Mouse (Mus musculus) layer of hippocampus, adult 8-10 months (tissue): ENCODE measurements around the gene Tas2r104. TPM values are rescaled to one million over a fixed set of nuclear protein-coding genes. Genes with fewer than 3 reads are reported as not detected.

ENCODE experiments used
- DNase-seq, 2 experiments: peaks; one replicate each; pipeline ENCODE4 v3.0.0; 2022; ENCODE audit warnings: low spot score in 2 of 2
- total RNA-seq, 4 experiments: library from RNA; stranded (reverse); gene quantifications; 2 replicates each; pipeline ENCODE4 v1.2.4; 2022

Tas2r104 gene
- not detected for total RNA-seq

- no peak for DNase-seq
Observed at GRCm38 (mm10) chr6:131685644-131686043, at the start of gene Tas2r104. Tas2r104 (minus strand) TSS chr6:131685744.

- DNase-seq, result no peak
Observed at GRCm38 (mm10) chr6:131712803-131713202, 27.3 kb upstream of the Tas2r104 start.

DNA sequence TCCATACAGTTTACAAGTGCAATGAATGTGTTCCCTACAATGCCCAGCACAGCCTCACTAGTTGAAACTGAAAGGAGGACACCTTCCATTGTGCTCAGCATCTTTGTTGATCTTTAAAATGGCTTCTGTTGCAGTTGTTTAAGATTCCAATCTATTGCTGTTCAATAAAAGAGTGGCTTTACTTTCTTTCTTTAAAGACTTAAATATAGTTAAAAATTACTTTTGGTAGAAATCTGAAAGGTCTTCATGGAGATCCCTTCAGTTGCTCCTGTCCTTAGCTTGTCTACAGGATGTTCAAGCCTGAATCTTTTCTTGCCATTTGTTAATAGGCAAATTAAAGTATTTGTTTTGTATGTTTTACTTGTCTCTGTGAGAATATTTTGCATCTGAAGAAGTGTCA, 4.4 kb upstream of the Tas2r104 start, which contains the start of gene Tas2r114:
Gene Tas2r114, minus strand, starts transcription at position 101 of the 400 bp plus-strand sequence.
- DNase-seq, result no peak

DNA sequence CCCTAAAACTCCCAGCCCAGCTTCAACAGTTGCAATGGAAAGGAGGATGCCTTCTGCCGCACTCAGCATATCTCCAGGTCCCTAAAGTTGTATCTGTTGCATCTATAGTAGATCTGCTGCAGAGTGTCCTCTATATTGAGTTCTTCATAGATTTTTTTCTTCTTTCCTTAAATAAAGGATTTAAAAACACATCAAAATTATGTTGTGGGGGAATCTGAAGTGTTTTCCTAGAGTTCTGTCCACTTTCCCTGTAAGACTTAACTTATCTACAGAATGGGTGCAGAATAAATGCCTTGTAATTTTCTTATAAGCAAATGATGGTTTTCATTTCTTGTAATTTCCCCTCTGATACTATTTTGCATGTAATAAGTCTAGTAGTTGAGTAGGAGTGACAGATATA, 1.9 kb upstream of the Tas2r104 start, which contains the start of gene Tas2r105:
Gene Tas2r105, minus strand, starts transcription at position 101 of the 400 bp plus-strand sequence.
- no peak for DNase-seq

DNA sequence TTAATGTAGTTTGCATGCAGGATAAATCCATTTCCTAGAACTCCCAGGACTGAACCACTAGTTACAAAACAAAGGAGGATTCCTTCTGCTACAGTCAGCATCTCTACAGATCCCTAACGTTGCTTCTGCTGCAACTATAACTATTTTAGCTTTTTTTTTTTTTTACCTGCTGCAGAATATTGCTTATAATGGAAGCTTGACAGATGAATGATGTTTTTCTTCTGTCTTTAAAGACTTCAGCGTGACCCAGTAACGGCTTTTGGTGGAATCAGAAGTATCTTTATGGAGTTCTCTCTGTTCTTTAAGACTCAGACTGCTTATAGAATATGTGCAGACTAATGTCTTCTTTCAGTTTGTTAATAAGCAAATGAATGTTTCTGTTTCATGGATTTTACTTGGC, 6.8 kb downstream of the Tas2r104 start, which contains the start of gene Tas2r106:
Gene Tas2r106, minus strand, starts transcription at position 101 of the 400 bp plus-strand sequence.
- DNase-seq, result no peak

- no peak for DNase-seq
Observed at GRCm38 (mm10) chr6:131660049-131660448, 25.5 kb downstream of the Tas2r104 start, which contains the start of gene Tas2r107. Tas2r107 (minus strand) TSS chr6:131660149.

Other genes starting within 250 kb of the Tas2r104 start
- not detected for gene 5430401F13Rik, start 199.3 kb downstream of the Tas2r104 start, total RNA-seq
- gene Gm6619, start 199.3 kb downstream of the Tas2r104 start, total RNA-seq, result not detected
- gene Tas2r130, start 54.8 kb downstream of the Tas2r104 start, total RNA-seq, result not detected
- not detected for gene Tas2r107, start 25.6 kb downstream of the Tas2r104 start, total RNA-seq
- gene Tas2r106, start 6.9 kb downstream of the Tas2r104 start, total RNA-seq, result not detected
- not detected for gene Tas2r105, start 1.8 kb upstream of the Tas2r104 start, total RNA-seq
- gene Tas2r114, start 4.3 kb upstream of the Tas2r104 start, total RNA-seq, result not detected